Mouse (Mus musculus): ENCODE data around the gene Ptprg.

GRCm38 (mm10) chr14:12105593-12105992 lies 552.3 kb downstream of the Ptprg start:
- TF ChIP-seq POLR2A (IDR thresholded peaks at IDR 0.05; ENCODE audit: control insufficient read depth in 1 of 2, insufficient read depth in 1 of 2, low read depth in 1 of 2, low read length in 2 of 2, poor library complexity in 1 of 2) (no peak), EP300 (IDR thresholded peaks at IDR 0.05; ENCODE audit: low read depth in 1 of 2, low read length in 2 of 2) (no peak), MAFK (IDR thresholded peaks at IDR 0.05; ENCODE audit: borderline replicate concordance, low read depth, low read length) (no peak)
